Mouse (Mus musculus): ENCODE results near the gene Clasp1. TPM values are rescaled to one million over a fixed set of nuclear protein-coding genes. Genes with fewer than 3 reads are reported as not detected.

Gene Clasp1
- total and polyA plus RNA-seq, 2 experiments from 2014 or later, result 106 to 366 TPM

GRCm38 (mm10) chr1:118501691-118502090 lies 112.8 kb downstream of the Clasp1 start:
- H3K9ac ChIP-seq (replicated peaks; ENCODE audit: low read depth, low read length), result no peak overlapping the region
- no peaks in the 10 kb centered on the region for H3K9me3 ChIP-seq (replicated peaks; ENCODE audit: control insufficient read depth, low read length)
- H3K27ac ChIP-seq (ENCODE audit: low read depth), result no peak overlapping the region
- H3K4me1 ChIP-seq (ENCODE audit: control insufficient read depth, insufficient read depth), result no peaks in the 10 kb centered on the region
- DNase-seq (ENCODE audit: low spot score) (no peak), ATAC-seq (ENCODE audit: insufficient read depth, low read depth) (no peak)
- no peaks in the 10 kb centered on the region for H3K27me3 ChIP-seq (ENCODE audit: control insufficient read depth, insufficient read depth, low read length)
- no peak overlapping the region for H3K4me3 ChIP-seq (ENCODE audit: low read depth, low read length)
- TF ChIP-seq CTCF (IDR thresholded peaks at IDR 0.05; ENCODE audit: low read depth) (no peak), EP300 (IDR thresholded peaks at IDR 0.05; ENCODE audit: low read depth) (no peak)
- WGBS, result 79% methylated on average over 2 of the region's 2 CpGs
- no peak overlapping the region for H3K4me2 ChIP-seq (ENCODE audit: low read depth, low read length)
- H3K36me3 ChIP-seq (replicated peaks; ENCODE audit: control insufficient read depth, insufficient read depth, low read length), result peaks cover 92% of the 10 kb centered on the region

GRCm38 (mm10) chr1:118505746-118506145 lies 116.9 kb downstream of the Clasp1 start:
- Histone ChIP-seq H3K9me3 (replicated peaks; ENCODE audit: control insufficient read depth, low read length) (no peaks in the 10 kb centered on the region), H3K4me3 (ENCODE audit: low read depth, low read length) (no peak overlapping the region), H3K27ac (ENCODE audit: low read depth) (no peak overlapping the region), H3K4me2 (ENCODE audit: low read depth, low read length) (no peak overlapping the region), H3K27me3 (ENCODE audit: control insufficient read depth, insufficient read depth, low read length) (no peaks in the 10 kb centered on the region), H3K36me3 (replicated peaks; ENCODE audit: control insufficient read depth, insufficient read depth, low read length) (peaks cover 100% of the 10 kb centered on the region), H3K4me1 (ENCODE audit: control insufficient read depth, insufficient read depth) (no peaks in the 10 kb centered on the region), H3K9ac (replicated peaks; ENCODE audit: low read depth, low read length) (no peak overlapping the region)
- DNase-seq (ENCODE audit: low spot score) (no peak), ATAC-seq (ENCODE audit: insufficient read depth, low read depth) (no peak)
- TF ChIP-seq CTCF (IDR thresholded peaks at IDR 0.05; ENCODE audit: low read depth) (no peak), EP300 (IDR thresholded peaks at IDR 0.05; ENCODE audit: low read depth) (no peak)
- WGBS, result 92% methylated on average over 1 of the region's 1 CpGs

- DNase-seq (ENCODE audit: low spot score) (peak; percentile 74), ATAC-seq (ENCODE audit: insufficient read depth, low read depth) (peak; percentile 93)
- Histone ChIP-seq H3K4me2 (ENCODE audit: low read depth, low read length) (no peak overlapping the region), H3K4me3 (ENCODE audit: low read depth, low read length) (no peak overlapping the region), H3K9me3 (replicated peaks; ENCODE audit: control insufficient read depth, low read length) (no peaks in the 10 kb centered on the region), H3K27me3 (ENCODE audit: control insufficient read depth, insufficient read depth, low read length) (no peaks in the 10 kb centered on the region), H3K9ac (replicated peaks; ENCODE audit: low read depth, low read length) (no peak overlapping the region), H3K4me1 (ENCODE audit: control insufficient read depth, insufficient read depth) (no peaks in the 10 kb centered on the region), H3K27ac (ENCODE audit: low read depth) (peak overlapping the region; percentile 88), H3K36me3 (replicated peaks; ENCODE audit: control insufficient read depth, insufficient read depth, low read length) (peaks cover 99% of the 10 kb centered on the region)
- WGBS, result 38% methylated on average over 3 of the region's 3 CpGs
- TF ChIP-seq CTCF (IDR thresholded peaks at IDR 0.05; ENCODE audit: low read depth), result no peak
- TF ChIP-seq EP300 (IDR thresholded peaks at IDR 0.05; ENCODE audit: low read depth), result peak; percentile 88; the same call in 1 of the 2 replicates
These were observed 122.1 kb downstream of the Clasp1 start for GRCm38 (mm10) chr1:118510996-118511395.

- Histone ChIP-seq H3K4me2 (ENCODE audit: low read depth, low read length) (no peak overlapping the region), H3K36me3 (replicated peaks; ENCODE audit: control insufficient read depth, insufficient read depth, low read length) (peaks cover 95% of the 10 kb centered on the region), H3K9ac (replicated peaks; ENCODE audit: low read depth, low read length) (no peak overlapping the region), H3K4me1 (ENCODE audit: control insufficient read depth, insufficient read depth) (no peaks in the 10 kb centered on the region), H3K4me3 (ENCODE audit: low read depth, low read length) (no peak overlapping the region), H3K27ac (ENCODE audit: low read depth) (peak overlapping the region; percentile 88), H3K27me3 (ENCODE audit: control insufficient read depth, insufficient read depth, low read length) (no peaks in the 10 kb centered on the region), H3K9me3 (replicated peaks; ENCODE audit: control insufficient read depth, low read length) (no peaks in the 10 kb centered on the region)
- ATAC-seq (ENCODE audit: insufficient read depth, low read depth) (no peak), DNase-seq (ENCODE audit: low spot score) (no peak)
- WGBS, result 83% methylated on average over 8 of the region's 8 CpGs
- TF ChIP-seq EP300 (IDR thresholded peaks at IDR 0.05; ENCODE audit: low read depth), result no peak
- no peak for TF ChIP-seq CTCF (IDR thresholded peaks at IDR 0.05; ENCODE audit: low read depth)
These were observed 123.1 kb downstream of the Clasp1 start for GRCm38 (mm10) chr1:118511738-118512530.

GRCm38 (mm10) chr1:118516256-118516655 lies 127.4 kb downstream of the Clasp1 start:
- ATAC-seq (ENCODE audit: insufficient read depth, low read depth), result no peak
- Histone ChIP-seq H3K9ac (replicated peaks; ENCODE audit: low read depth, low read length) (no peak overlapping the region), H3K4me1 (ENCODE audit: control insufficient read depth, insufficient read depth) (no peaks in the 10 kb centered on the region), H3K9me3 (replicated peaks; ENCODE audit: control insufficient read depth, low read length) (no peaks in the 10 kb centered on the region), H3K27ac (ENCODE audit: low read depth) (no peak overlapping the region), H3K4me3 (ENCODE audit: low read depth, low read length) (no peak overlapping the region), H3K36me3 (replicated peaks; ENCODE audit: control insufficient read depth, insufficient read depth, low read length) (peaks cover 88% of the 10 kb centered on the region), H3K27me3 (ENCODE audit: control insufficient read depth, insufficient read depth, low read length) (no peaks in the 10 kb centered on the region), H3K4me2 (ENCODE audit: low read depth, low read length) (no peak overlapping the region)
- 61% methylated on average over 7 of the region's 7 CpGs for WGBS
- TF ChIP-seq CTCF (IDR thresholded peaks at IDR 0.05; ENCODE audit: low read depth), result no peak
- no peak for TF ChIP-seq EP300 (IDR thresholded peaks at IDR 0.05; ENCODE audit: low read depth)
- DNase-seq (ENCODE audit: low spot score), result no peak

All from heart, postnatal 0 days (tissue).